Mouse (Mus musculus): ENCODE measurements around the gene Poc1b. TPM values are rescaled to one million over a fixed set of nuclear protein-coding genes. Genes with fewer than 3 reads are reported as not detected.
"Not testable (repeated sequence)": the region's sequence is repeated elsewhere in the genome, so short reads cannot be mapped to it uniquely, and the experiment has no call there.

Gene Poc1b
- polyA plus RNA-seq, 1 experiment from 2014 or later, result 5.1 TPM

- 73% methylated on average over 6 of the region's 6 CpGs for WGBS (ENCODE audit: insufficient replicate concordance)
- DNase-seq, result no peak
These were observed 25.4 kb downstream of the Poc1b start for GRCm38 (mm10) chr10:99132189-99132588.

DNA sequence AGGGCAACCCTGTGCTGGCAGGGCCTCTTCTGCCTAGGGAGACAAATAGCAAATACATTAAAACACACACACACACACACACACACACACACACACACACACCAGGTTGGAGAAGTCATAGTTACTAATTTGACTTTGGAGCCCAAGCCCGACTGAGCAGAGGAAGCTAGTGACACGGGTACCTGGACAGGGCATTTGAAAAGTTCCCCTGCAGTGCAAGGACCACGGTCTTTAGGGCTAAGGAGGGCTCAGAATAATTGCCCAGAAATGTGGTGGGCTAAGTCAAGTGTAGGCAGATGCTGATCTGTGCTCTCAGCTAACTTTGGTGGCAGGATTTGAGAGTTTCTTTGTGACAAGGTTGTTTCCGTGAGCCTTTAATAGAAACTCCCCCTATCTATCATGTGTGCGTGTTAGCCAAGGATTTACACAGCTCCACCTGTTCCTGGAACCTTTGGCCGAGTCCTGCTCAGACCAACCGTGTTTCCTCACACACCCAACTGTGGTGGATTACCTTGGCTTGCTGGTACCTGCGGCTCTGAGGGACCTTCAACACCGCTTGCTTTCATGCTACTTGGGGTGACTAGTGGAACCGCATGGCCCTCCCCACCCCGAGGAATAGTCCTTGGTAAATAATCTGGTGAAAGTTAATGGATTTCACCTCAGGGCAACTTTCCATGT lies 25.9 kb downstream of the Poc1b start:
- H3K9me3 ChIP-seq (replicated peaks), result no peaks in the 10 kb centered on the region
- no peak overlapping the region for H3K27ac ChIP-seq
- H3K4me2 ChIP-seq, result no peak overlapping the region
- H3K9ac ChIP-seq, result no peak overlapping the region
- WGBS (ENCODE audit: insufficient replicate concordance), result 79% methylated on average over 11 of the region's 11 CpGs
- 0 out of 2 replicates have a peak, but pooled peaks cover 3% of the 10 kb centered on the region for H3K4me1 ChIP-seq (replicated peaks)
- ATAC-seq (ENCODE audit: low read depth), result no peak
- no peak overlapping the region for H3K4me3 ChIP-seq (replicated peaks)
- no peaks in the 10 kb centered on the region for H3K36me3 ChIP-seq
- no peaks in the 10 kb centered on the region for H3K27me3 ChIP-seq
- DNase-seq, result no peak

More at GRCm38 (mm10) chr10:99132189-99132588, 25.4 kb downstream of the Poc1b start:
- Histone ChIP-seq H3K4me3 (replicated peaks) (no peak overlapping the region), H3K4me1 (replicated peaks) (peaks cover 6% of the 10 kb centered on the region; the same call in 1 of the 2 replicates), H3K27me3 (no peaks in the 10 kb centered on the region), H3K9ac (no peak overlapping the region), H3K36me3 (no peaks in the 10 kb centered on the region), H3K4me2 (no peak overlapping the region), H3K27ac (no peak overlapping the region), H3K9me3 (replicated peaks) (no peaks in the 10 kb centered on the region)
- no peak for ATAC-seq (ENCODE audit: low read depth)

- no peak for ATAC-seq (ENCODE audit: low read depth)
- H3K36me3 ChIP-seq, result no peaks in the 10 kb centered on the region
- 82% methylated on average over 16 of the region's 16 CpGs for WGBS (ENCODE audit: insufficient replicate concordance)
These were observed 26.6 kb downstream of the Poc1b start for GRCm38 (mm10) chr10:99133321-99133875.

GRCm38 (mm10) chr10:99136337-99136736 lies 29.5 kb downstream of the Poc1b start:
- no peaks in the 10 kb centered on the region for H3K27me3 ChIP-seq
- 69% methylated on average over 5 of the region's 5 CpGs for WGBS (ENCODE audit: insufficient replicate concordance)
- H3K9me3 ChIP-seq (replicated peaks), result no peaks in the 10 kb centered on the region
- no peaks in the 10 kb centered on the region for H3K4me1 ChIP-seq (replicated peaks)
- no peaks in the 10 kb centered on the region for H3K36me3 ChIP-seq
- no peak overlapping the region for H3K4me2 ChIP-seq
- no peak overlapping the region for H3K4me3 ChIP-seq (replicated peaks)
- no peak overlapping the region for H3K9ac ChIP-seq
- ATAC-seq (ENCODE audit: low read depth) (no peak), DNase-seq (no peak)
- no peak overlapping the region for H3K27ac ChIP-seq

More at GRCm38 (mm10) chr10:99133321-99133875, 26.6 kb downstream of the Poc1b start:
- DNase-seq, result no peak
- Histone ChIP-seq H3K4me1 (replicated peaks) (no peaks in the 10 kb centered on the region), H3K9me3 (replicated peaks) (no peaks in the 10 kb centered on the region), H3K27me3 (no peaks in the 10 kb centered on the region), H3K9ac (no peak overlapping the region), H3K4me3 (replicated peaks) (no peak overlapping the region), H3K27ac (no peak overlapping the region), H3K4me2 (no peak overlapping the region)

DNA sequence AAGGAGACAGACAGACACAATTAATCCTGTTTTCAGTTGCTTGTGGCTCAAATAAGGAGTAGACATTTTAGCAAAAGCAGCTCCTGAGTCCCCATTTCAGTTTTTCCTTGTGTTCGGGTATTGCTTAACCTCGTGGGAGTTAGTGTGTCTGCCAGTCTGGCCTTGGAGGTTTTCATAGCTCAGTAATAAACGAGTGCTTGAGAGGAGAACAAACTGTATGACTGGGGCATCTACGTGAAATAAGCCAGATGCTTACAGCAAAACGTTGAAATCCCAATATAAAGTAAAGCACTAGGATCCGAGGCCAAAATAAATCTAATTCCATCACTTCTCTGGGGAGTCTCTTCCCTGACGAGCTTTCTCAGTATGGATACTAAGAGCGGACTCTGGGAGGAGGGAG lies 38.8 kb downstream of the Poc1b start:
- no peak overlapping the region for H3K4me2 ChIP-seq
- no peak overlapping the region for H3K4me3 ChIP-seq (replicated peaks)
- no peaks in the 10 kb centered on the region for H3K27me3 ChIP-seq
- H3K9ac ChIP-seq, result no peak overlapping the region
- 74% methylated on average over 8 of the region's 8 CpGs for WGBS (ENCODE audit: insufficient replicate concordance)
- no peak overlapping the region for H3K27ac ChIP-seq
- ATAC-seq (ENCODE audit: low read depth), result no peak
- DNase-seq, result no peak
- no peaks in the 10 kb centered on the region for H3K36me3 ChIP-seq
- H3K4me1 ChIP-seq (replicated peaks), result peaks cover 5% of the 10 kb centered on the region; the same call in 1 of the 2 replicates
- H3K9me3 ChIP-seq (replicated peaks), result no peaks in the 10 kb centered on the region

DNA sequence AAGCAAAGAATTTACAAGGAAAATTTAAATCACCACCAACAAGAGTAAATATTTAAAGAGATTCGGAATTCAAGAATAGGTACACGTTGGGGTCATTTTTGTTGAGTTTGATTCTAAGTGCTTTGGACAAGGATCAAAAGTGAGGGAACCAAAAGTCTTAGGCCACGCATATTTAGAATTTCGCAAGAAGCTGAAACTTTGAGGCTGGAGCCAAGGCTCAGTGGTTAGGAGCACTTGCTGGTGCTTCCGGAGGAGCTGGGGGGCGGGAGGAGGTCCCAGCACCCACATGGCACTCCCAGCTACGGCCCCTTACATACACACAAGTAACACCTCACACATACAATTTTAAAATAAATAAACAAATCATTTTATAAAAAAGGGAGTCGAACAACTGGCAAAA lies 39.8 kb downstream of the Poc1b start:
- Histone ChIP-seq H3K4me1 (replicated peaks) (peaks cover 15% of the 10 kb centered on the region), H3K36me3 (no peaks in the 10 kb centered on the region), H3K9ac (no peak overlapping the region), H3K27ac (no peak overlapping the region), H3K9me3 (replicated peaks) (no peaks in the 10 kb centered on the region), H3K27me3 (no peaks in the 10 kb centered on the region), H3K4me3 (replicated peaks) (no peak overlapping the region), H3K4me2 (no peak overlapping the region)
- DNase-seq, result no peak
- no peak for ATAC-seq (ENCODE audit: low read depth)
- WGBS (ENCODE audit: insufficient replicate concordance), result 76% methylated on average over 8 of the region's 8 CpGs

DNA sequence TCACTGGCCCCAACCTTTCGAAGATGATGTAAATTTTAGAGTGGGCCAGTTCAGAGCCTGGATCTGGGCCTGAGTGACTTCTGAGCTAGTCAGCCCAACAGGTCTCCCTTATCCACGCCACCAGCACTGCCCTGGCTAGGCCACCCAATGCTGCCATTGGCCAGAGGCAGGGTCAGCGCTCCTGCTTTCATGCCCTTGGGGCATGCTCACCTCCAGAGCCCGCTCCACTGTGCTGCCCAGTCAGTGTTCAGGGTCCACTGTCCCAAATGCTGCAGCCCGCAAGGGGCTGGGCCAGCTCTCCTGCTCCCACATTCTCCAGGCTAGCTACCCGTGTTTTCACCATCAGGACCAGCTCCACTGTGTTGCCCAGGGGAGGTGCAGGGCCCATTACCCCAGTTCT lies 43.2 kb downstream of the Poc1b start:
- Histone ChIP-seq H3K9ac (no peak overlapping the region), H3K4me3 (replicated peaks) (no peak overlapping the region), H3K4me1 (replicated peaks) (peaks cover 18% of the 10 kb centered on the region), H3K27me3 (no peaks in the 10 kb centered on the region), H3K27ac (no peak overlapping the region), H3K9me3 (replicated peaks) (no peaks in the 10 kb centered on the region), H3K36me3 (no peaks in the 10 kb centered on the region), H3K4me2 (no peak overlapping the region)
- 83% methylated on average over 6 of the region's 6 CpGs for WGBS (ENCODE audit: insufficient replicate concordance)
- DNase-seq (no peak), ATAC-seq (ENCODE audit: low read depth) (no peak)

- WGBS (ENCODE audit: insufficient replicate concordance), result 80% methylated on average over 1 of the region's 1 CpGs
These were observed 44.7 kb downstream of the Poc1b start for GRCm38 (mm10) chr10:99151580-99151979.

DNA sequence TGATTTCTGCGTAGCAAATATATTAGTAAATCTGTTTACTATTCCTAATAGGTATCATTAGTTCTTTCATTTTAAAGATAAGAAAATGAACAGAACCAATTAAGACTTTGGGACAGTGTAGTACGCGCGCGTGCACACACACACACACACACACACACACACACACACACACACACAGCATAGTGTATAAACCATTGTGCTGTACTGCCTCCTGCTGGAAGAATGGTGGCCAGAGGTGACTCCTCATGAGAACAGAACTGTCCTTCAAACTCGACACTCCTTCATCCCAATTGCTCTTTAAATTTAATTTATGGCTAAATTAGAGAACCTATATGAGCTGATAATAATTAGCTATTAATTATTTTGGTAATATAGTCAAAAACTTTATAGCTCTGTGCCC lies 45.2 kb downstream of the Poc1b start:
- no peaks in the 10 kb centered on the region for H3K9me3 ChIP-seq (replicated peaks)
- no peak for ATAC-seq (ENCODE audit: low read depth)
- no peaks in the 10 kb centered on the region for H3K36me3 ChIP-seq
- H3K4me1 ChIP-seq (replicated peaks), result peaks cover 18% of the 10 kb centered on the region
- H3K9ac ChIP-seq, result no peak overlapping the region
- H3K4me2 ChIP-seq, result no peak overlapping the region
- no peak for DNase-seq
- no peak overlapping the region for H3K4me3 ChIP-seq (replicated peaks)
- WGBS (ENCODE audit: insufficient replicate concordance), result 79% methylated on average over 6 of the region's 6 CpGs
- no peak overlapping the region for H3K27ac ChIP-seq
- no peaks in the 10 kb centered on the region for H3K27me3 ChIP-seq

More at GRCm38 (mm10) chr10:99151580-99151979, 44.7 kb downstream of the Poc1b start:
- Histone ChIP-seq H3K4me1 (replicated peaks) (peaks cover 18% of the 10 kb centered on the region), H3K4me3 (replicated peaks) (no peak overlapping the region), H3K27ac (peak overlapping the region; percentile 30; the same call in 1 of the 2 replicates), H3K9ac (no peak overlapping the region), H3K4me2 (peak overlapping the region; percentile 29), H3K36me3 (no peaks in the 10 kb centered on the region), H3K9me3 (replicated peaks) (no peaks in the 10 kb centered on the region), H3K27me3 (no peaks in the 10 kb centered on the region)
- ATAC-seq (ENCODE audit: low read depth), result peak; percentile 86
- no peak for DNase-seq

DNA sequence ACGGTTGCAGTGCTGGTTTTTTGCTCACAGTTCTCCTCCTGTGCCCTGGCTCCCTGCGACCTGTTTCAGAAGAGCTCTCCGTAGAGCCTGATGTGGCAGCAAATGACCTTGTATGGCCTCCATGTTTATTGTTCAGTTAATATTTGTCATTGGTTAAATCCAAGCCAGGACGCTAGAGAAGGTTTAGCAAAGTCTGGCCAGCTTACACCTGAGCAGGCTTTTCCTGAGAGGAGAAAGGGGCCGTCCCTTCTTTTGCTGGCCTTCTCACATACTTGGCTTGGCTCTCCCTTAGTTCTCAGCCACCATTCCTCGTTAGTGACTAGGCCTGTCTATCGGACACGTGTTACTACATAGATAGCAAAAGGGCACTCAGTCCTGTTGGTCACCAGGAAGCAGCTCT lies 47.8 kb downstream of the Poc1b start:
- ATAC-seq (ENCODE audit: low read depth) (no peak), DNase-seq (no peak)
- Histone ChIP-seq H3K27me3 (no peaks in the 10 kb centered on the region), H3K4me1 (replicated peaks) (peaks cover 18% of the 10 kb centered on the region), H3K36me3 (no peaks in the 10 kb centered on the region; the same call in 1 of the 2 replicates), H3K4me3 (replicated peaks) (no peak overlapping the region), H3K9ac (no peak overlapping the region), H3K27ac (no peak overlapping the region), H3K9me3 (replicated peaks) (no peaks in the 10 kb centered on the region), H3K4me2 (no peak overlapping the region)
- 63% methylated on average over 8 of the region's 8 CpGs for WGBS (ENCODE audit: insufficient replicate concordance)

DNA sequence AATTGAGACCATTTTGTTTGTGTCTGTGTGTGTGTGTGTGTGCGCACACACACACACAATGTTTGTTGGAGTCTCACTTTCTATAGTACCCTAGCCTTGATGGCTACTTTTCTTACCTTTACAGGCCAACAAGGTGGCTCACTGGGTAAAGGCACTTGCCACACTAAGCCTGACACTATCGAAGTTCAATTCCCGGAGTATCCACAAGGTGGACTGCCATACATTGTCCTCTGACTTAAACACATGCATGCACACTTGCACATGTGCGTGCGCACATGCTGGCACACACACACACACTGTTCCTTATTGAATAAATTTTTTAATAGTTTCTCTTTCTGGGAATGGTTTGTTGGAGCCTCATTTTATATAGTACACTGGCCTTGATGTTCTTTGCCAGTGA lies 50.0 kb downstream of the Poc1b start:
- Histone ChIP-seq H3K36me3 (peaks cover 6% of the 10 kb centered on the region; the same call in 1 of the 2 replicates), H3K4me3 (replicated peaks) (no peak overlapping the region), H3K9me3 (replicated peaks) (no peaks in the 10 kb centered on the region), H3K27me3 (no peaks in the 10 kb centered on the region), H3K27ac (no peak overlapping the region), H3K9ac (no peak overlapping the region), H3K4me1 (replicated peaks) (peaks cover under 1% of the 10 kb centered on the region), H3K4me2 (no peak overlapping the region)
- 87% methylated on average over 5 of the region's 5 CpGs for WGBS (ENCODE audit: insufficient replicate concordance)
- no peak for DNase-seq
- no peak for ATAC-seq (ENCODE audit: low read depth)

DNA sequence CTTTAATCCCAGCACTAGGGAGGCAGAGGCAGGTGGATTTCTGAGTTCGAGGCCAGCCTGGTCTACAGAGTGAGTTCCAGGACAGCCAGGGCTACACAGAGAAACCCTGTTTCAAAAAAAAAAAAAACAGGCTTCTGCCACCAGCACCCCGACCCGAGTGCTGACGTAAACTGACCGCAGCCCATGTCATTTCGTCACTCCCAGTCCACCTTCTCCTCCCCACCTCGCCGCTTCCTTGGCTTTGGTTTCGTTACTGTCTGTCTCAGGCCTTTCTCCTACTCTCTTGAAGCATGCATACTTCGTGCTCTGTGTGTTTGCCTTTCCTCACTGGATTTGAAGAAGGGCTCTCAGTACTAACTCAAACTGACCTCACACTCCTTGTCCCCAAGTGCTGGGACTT lies 50.9 kb downstream of the Poc1b start:
- H3K27me3 ChIP-seq; H3K9ac ChIP-seq; H3K36me3 ChIP-seq; H3K27ac ChIP-seq; DNase-seq; H3K9me3 ChIP-seq (replicated peaks); ATAC-seq (ENCODE audit: low read depth); H3K4me1 ChIP-seq (replicated peaks); H3K4me3 ChIP-seq (replicated peaks); H3K4me2 ChIP-seq: not testable (repeated sequence)
- WGBS (ENCODE audit: insufficient replicate concordance), result 81% methylated on average over 10 of the region's 10 CpGs
